Mouse (Mus musculus) cerebellum, adult 2 months (tissue): ENCODE data around the gene Faim. TPM values are rescaled to one million over a fixed set of nuclear protein-coding genes. Genes with fewer than 3 reads are reported as not detected.

Experiments used
- DNase-seq, 2 experiments: peaks; one replicate each; pipeline ENCODE4 v3.0.0; 2021
- H3K27ac ChIP-seq: fragments of 200-500 bp; 2 replicates; pipeline ENCODE4 v1.5.1; 2012; ENCODE audit warnings: low read length, control low read depth, inconsistent platforms; ENCODE audit not compliant: insufficient read depth
- H3K27me3 ChIP-seq: fragments of 200-500 bp; 2 replicates; pipeline ENCODE4 v1.6.1; 2012; ENCODE audit warnings: inconsistent platforms, mild to moderate bottlenecking, low read length, moderate library complexity; ENCODE audit not compliant: control insufficient read depth, insufficient read depth
- H3K4me1 ChIP-seq: fragments of 200-500 bp; 2 replicates; pipeline ENCODE4 v1.6.1; 2011; ENCODE audit warnings: low read length; ENCODE audit not compliant: control insufficient read depth, insufficient read depth
- H3K4me3 ChIP-seq: fragments of 200-500 bp; replicated peaks from 2 replicates; pipeline ENCODE3; 2011; ENCODE audit warnings: mild to moderate bottlenecking, low read depth, low read length, control low read depth; ENCODE audit not compliant: insufficient read depth
- CTCF ChIP-seq: fragments of 200-500 bp; IDR thresholded peaks from 2 replicates; pipeline ENCODE4 v1.5.1; 2011; ENCODE audit warnings: low read depth, mild to moderate bottlenecking, control low read depth, low read length, moderate library complexity, borderline replicate concordance; ENCODE audit not compliant: insufficient read depth
- POLR2A ChIP-seq: fragments of 200-500 bp; IDR thresholded peaks from 2 replicates; pipeline ENCODE4 v1.6.1; 2011; ENCODE audit warnings: low read length, control low read depth, borderline replicate concordance; ENCODE audit not compliant: insufficient read depth
- WGBS: fragments of 180-500 bp; shearing (Covaris S2); methylation state at CpG from one replicate; pipeline ENCODE4 v1.1.7; 2018; 5-methylcytosine and 5-hydroxymethylcytosine counted together
- polyA plus RNA-seq: library from polyadenylated mRNA; depleted of rRNA; stranded (reverse); fragments of >200 nt; gene quantifications from 2 replicates; pipeline ENCODE4 v1.2.3, GENCODE M21; 2012; rRNA removed

Gene Faim
- polyA plus RNA-seq, 1 experiment = 37.7 TPM

- H3K27ac ChIP-seq = no peak overlapping the region
- DNase-seq = no peak
- no peak overlapping the region for H3K4me3 ChIP-seq
- no peak for TF ChIP-seq CTCF
- TF ChIP-seq POLR2A = no peak
- WGBS = 57% methylated on average over 9 of the region's 9 CpGs
- H3K4me1 ChIP-seq = peaks cover 8% of the 10 kb centered on the region
- no peaks in the 10 kb centered on the region for H3K27me3 ChIP-seq
Observed at GRCm38 (mm10) chr9:99041994-99042393, 55.8 kb downstream of the Faim start.

DNA sequence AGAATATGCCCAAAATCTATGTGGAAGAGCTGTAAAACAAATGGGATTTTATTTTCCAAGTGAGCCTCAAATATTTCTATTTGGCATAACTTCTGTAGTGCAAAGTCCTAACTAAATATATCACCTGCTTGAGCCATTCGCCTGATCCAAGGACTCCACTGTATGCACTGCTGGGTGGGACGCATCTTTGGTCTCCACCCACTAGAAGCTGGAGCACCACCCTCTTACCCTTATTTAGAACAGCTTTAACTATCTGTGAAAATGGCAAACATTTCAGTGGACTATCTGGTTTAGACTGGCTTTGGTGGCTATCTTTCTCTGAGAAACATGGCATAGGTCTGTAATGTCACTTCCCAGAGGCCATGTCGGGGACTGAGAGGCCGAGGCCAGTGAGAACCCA lies 56.5 kb downstream of the Faim start:
- Histone ChIP-seq H3K4me3 (no peak overlapping the region), H3K4me1 (peaks cover 8% of the 10 kb centered on the region), H3K27ac (no peak overlapping the region), H3K27me3 (no peaks in the 10 kb centered on the region)
- WGBS = 94% methylated on average over 4 of the region's 4 CpGs
- DNase-seq = no peak
- no peak for TF ChIP-seq CTCF
- no peak for TF ChIP-seq POLR2A

DNA sequence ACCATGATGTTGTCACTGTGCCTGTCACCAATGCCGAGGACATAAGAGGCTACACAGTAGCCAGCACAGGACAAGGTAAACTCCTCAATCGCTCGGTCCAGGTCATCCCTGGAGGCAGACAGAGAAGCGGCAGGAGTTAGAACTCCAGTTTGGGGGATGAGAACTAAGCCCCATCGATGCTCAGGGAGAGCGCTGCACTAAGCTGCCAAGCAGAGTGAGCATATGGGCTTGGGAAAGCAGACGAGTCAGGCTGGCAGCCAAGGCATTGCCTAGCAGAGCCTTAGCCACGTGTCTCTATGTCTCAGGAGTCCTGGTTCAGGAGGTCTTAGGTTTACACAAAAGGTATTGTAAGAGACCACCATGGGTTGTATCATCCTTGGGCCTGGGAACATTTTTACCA lies 58.6 kb downstream of the Faim start:
- TF ChIP-seq CTCF = no peak
- no peak for TF ChIP-seq POLR2A
- Histone ChIP-seq H3K27ac (no peak overlapping the region), H3K4me3 (no peak overlapping the region), H3K4me1 (peaks cover 8% of the 10 kb centered on the region), H3K27me3 (no peaks in the 10 kb centered on the region)
- WGBS = 12% methylated on average over 8 of the region's 8 CpGs
- peak; percentile 60 to 73 for DNase-seq

DNA sequence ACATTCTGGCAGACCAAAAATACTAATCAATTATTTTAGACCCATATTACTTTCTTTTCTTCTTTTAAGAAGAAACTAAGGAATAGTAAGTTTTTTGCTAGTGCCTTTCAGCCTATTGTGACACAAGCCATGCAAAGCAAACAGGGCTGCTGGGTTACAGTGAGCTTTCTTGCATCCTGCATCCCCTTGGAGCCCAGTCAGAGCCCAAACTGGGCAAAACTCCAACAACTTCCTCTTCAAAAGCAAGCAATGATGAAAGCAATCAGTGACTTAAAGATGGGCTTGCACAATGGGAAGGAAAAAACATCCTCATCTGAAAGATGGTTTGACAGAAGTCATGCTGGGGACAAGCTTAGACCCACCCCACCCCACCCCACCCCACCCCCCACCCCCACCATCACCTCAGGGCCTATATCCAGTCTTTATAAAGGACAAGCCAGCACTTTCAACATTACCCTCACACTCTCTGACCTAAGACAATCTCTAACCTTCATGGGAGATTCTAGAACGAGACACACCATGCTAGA lies 62.6 kb downstream of the Faim start:
- Histone ChIP-seq H3K4me1 (peaks cover 10% of the 10 kb centered on the region), H3K27me3 (no peaks in the 10 kb centered on the region), H3K4me3 (no peak overlapping the region), H3K27ac (no peak overlapping the region)
- TF ChIP-seq CTCF = no peak
- TF ChIP-seq POLR2A = no peak
- WGBS = 59% methylated on average over 1 of the region's 1 CpGs
- DNase-seq = peak in 1 of 2 experiments; percentile 13

- no peak for DNase-seq
- Histone ChIP-seq H3K4me3 (no peak overlapping the region), H3K27ac (no peak overlapping the region), H3K27me3 (no peaks in the 10 kb centered on the region), H3K4me1 (peaks cover 7% of the 10 kb centered on the region)
- WGBS = 59% methylated on average over 6 of the region's 6 CpGs
- TF ChIP-seq CTCF (no peak), POLR2A (no peak)
Observed at GRCm38 (mm10) chr9:99049760-99050159, 63.6 kb downstream of the Faim start.

Other genes starting within 250 kb of the Faim start
- not detected in 2 replicates for gene Prr23a1, start 143.9 kb upstream of the Faim start, polyA plus RNA-seq
- gene Prr23a2, start 129.9 kb upstream of the Faim start, polyA plus RNA-seq = not detected in 2 replicates
- gene Prr23a3, start 121.6 kb upstream of the Faim start, polyA plus RNA-seq = not detected in 2 replicates
- not detected in 2 replicates for gene 7420426K07Rik, start 83.3 kb upstream of the Faim start, polyA plus RNA-seq
- gene Foxl2, start 31.1 kb upstream of the Faim start, polyA plus RNA-seq = 0.25 and 0.28 TPM in 2 replicates
- 0.07 TPM in 1 of 2 replicates, not detected in the other for gene Gm1123, start 49.3 kb downstream of the Faim start, polyA plus RNA-seq
- 15.7 and 16.5 TPM in 2 replicates for gene Pik3cb, start 154.2 kb downstream of the Faim start, polyA plus RNA-seq